Mouse (Mus musculus) liver, adult 2 months (tissue): ENCODE results near the gene Cadm1. TPM values are rescaled to one million over a fixed set of nuclear protein-coding genes. Genes with fewer than 3 reads are reported as not detected.

Source experiments
- DNase-seq: peaks from one replicate; pipeline ENCODE4 v3.0.0-alpha.2; 2011; ENCODE audit warnings: low read depth, low spot score; ENCODE audit errors: extremely low read depth
- H3K27ac ChIP-seq: fragments of 200-500 bp; replicated peaks from 2 replicates; pipeline ENCODE4 v1.5.1; 2012; ENCODE audit warnings: low read depth, mild to moderate bottlenecking, control low read depth, inconsistent platforms, low read length; ENCODE audit not compliant: insufficient read depth
- H3K27me3 ChIP-seq: fragments of 200-500 bp; 2 replicates; pipeline ENCODE4 v1.6.1; 2012; ENCODE audit warnings: mild to moderate bottlenecking, moderate library complexity, low read length, inconsistent platforms; ENCODE audit not compliant: control insufficient read depth, insufficient read depth
- H3K36me3 ChIP-seq: fragments of 200-500 bp; 2 replicates; pipeline ENCODE4 v1.6.1; 2012; ENCODE audit warnings: low read length, inconsistent platforms; ENCODE audit not compliant: control insufficient read depth, insufficient read depth
- H3K4me1 ChIP-seq: fragments of 200-500 bp; 2 replicates; pipeline ENCODE4 v1.6.1; 2011; ENCODE audit warnings: low read length; ENCODE audit not compliant: control insufficient read depth, insufficient read depth
- H3K4me3 ChIP-seq: fragments of 200-500 bp; 2 replicates; pipeline ENCODE4 v1.5.1; 2011; ENCODE audit warnings: low read depth, mild to moderate bottlenecking, control low read depth, low read length, moderate library complexity; ENCODE audit not compliant: insufficient read depth
- H3K79me2 ChIP-seq: fragments of 200-500 bp; 2 replicates; pipeline ENCODE4 v1.6.1; 2012; ENCODE audit warnings: inconsistent platforms, mild to moderate bottlenecking, low read length, moderate library complexity; ENCODE audit not compliant: control insufficient read depth, insufficient read depth
- H3K9ac ChIP-seq: fragments of 200-500 bp; 2 replicates; pipeline ENCODE4 v1.6.1; 2012; ENCODE audit warnings: low read depth, mild to moderate bottlenecking, control low read depth, inconsistent platforms, low read length
- CTCF ChIP-seq: fragments of 200-500 bp; IDR thresholded peaks from 2 replicates; pipeline ENCODE4 v1.5.1; 2011; ENCODE audit warnings: low read depth, low read length, control low read depth
- POLR2A ChIP-seq: fragments of 200-500 bp; IDR thresholded peaks from 2 replicates; pipeline ENCODE4 v1.6.1; 2011; ENCODE audit warnings: low read length, control low read depth; ENCODE audit not compliant: insufficient read depth; ENCODE audit errors: extremely low read depth
- WGBS: fragments of 180-500 bp; shearing (Covaris S2); methylation state at CpG from one replicate; pipeline ENCODE4 v1.1.7; 2018; 5-methylcytosine and 5-hydroxymethylcytosine counted together
- polyA plus RNA-seq: library from polyadenylated mRNA; depleted of rRNA; stranded (reverse); fragments of >200 nt; gene quantifications from 2 replicates; pipeline ENCODE4 v1.2.3, GENCODE M21; 2012
- total RNA-seq: library from RNA; depleted of rRNA; stranded (reverse); fragments of >200 nt; gene quantifications from 2 replicates; pipeline ENCODE4 v1.2.3, GENCODE M21; 2014

Gene Cadm1
- total and polyA plus RNA-seq, 2 experiments, result 12.5 to 21.4 TPM

DNA sequence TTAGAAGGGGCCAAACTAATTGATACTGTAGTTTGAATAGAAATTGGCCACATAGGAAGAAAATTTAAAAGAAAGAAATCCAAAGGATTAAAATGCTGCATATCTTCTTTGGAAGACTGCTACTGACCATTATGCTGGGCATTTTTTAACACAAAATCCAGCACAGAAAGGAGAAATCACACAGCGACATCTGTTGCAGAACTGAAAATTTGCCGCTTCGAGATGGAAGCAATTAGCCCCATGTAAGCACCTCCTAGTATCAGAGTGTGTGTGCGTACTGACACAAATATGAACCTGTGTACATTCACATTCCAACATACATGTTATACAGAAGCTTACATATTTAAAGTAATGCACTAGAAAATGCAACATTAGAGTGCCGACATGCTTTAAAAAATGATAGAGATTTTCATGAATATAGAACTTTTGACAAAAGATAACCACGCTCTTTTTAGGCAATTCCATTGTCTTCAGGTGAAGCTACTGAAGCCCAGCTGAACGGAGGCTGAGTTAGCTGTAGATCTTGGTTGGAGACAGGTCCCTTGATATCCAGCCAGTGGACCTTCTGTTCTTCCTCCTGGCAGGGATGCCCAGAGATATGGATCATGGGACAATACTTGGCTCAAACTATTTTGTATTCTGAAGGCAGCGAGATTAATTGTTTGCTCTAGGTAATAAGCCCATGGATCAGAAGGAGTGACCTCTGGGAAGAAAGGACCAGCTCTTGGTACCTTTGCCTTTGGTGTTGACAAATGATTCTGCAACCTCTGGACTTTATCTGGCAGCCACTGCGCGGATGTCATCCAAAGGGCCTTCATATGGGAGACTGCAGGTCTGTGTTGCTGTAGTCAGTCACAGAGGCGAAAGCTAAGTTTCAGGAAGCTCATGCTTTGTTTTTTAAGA is 4.9 kb downstream of the Cadm1 start:
- Histone ChIP-seq H3K79me2 (peaks cover 3% of the 10 kb centered on the region; the same call in 1 of the 2 replicates), H3K9ac (no peak overlapping the region), H3K4me3 (no peak overlapping the region), H3K4me1 (peaks cover 5% of the 10 kb centered on the region), H3K36me3 (no peaks in the 10 kb centered on the region), H3K27ac (no peak overlapping the region), H3K27me3 (no peaks in the 10 kb centered on the region)
- no peak for TF ChIP-seq CTCF
- TF ChIP-seq POLR2A, result no peak
- whole genome bisulfite sequencing, result 66% methylated on average over 11 of the region's 11 CpGs
- peak; percentile 87 for DNase-seq

DNA sequence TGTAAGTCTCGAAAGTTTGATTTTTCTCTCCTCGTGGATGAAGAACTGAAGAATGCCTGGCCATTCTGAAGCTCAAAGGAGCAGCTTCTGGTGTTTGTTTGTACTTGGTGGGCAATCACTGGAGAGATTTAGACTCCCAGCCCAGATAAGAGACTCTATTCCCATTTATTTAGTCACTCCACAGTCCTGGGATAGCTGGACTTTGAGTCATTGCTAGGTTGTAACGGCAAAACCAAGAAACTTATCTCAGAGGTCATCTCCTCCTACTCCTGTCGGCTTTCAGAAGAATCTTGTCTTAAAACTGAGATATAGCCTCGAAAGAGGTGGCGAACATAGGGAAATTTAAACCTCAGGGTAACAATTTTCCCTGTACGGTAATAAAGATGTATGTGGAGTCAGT is 15.3 kb downstream of the Cadm1 start:
- TF ChIP-seq CTCF (no peak), POLR2A (no peak)
- Histone ChIP-seq H3K4me1 (no peaks in the 10 kb centered on the region), H3K4me3 (no peak overlapping the region), H3K27ac (no peak overlapping the region), H3K36me3 (no peaks in the 10 kb centered on the region), H3K79me2 (peaks cover 4% of the 10 kb centered on the region; the same call in 1 of the 2 replicates), H3K27me3 (no peaks in the 10 kb centered on the region), H3K9ac (no peak overlapping the region)
- no peak for DNase-seq
- 61% methylated on average over 7 of the region's 7 CpGs for WGBS

DNA sequence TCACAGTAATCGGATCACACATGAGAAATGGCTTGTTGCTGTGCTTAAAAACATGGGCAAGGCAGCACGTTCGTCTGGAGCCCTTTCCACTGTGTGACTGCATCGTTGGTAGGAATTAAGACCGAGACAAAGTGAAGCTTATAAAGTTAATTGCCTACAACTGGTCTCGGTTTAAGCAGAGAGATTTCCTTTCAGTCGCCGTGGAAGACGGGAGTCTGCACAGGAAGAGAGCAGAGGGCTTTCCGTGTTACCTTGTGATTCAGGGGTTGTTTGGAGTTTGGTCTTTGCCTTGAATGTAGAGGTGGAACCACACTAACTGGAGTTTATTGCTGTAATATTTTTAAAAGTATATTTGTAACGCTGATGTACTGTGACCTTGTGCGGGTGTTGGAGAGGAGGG is 15.7 kb downstream of the Cadm1 start:
- H3K27ac ChIP-seq, result no peak overlapping the region
- 73% methylated on average over 12 of the region's 12 CpGs for WGBS
- no peak for DNase-seq

DNA sequence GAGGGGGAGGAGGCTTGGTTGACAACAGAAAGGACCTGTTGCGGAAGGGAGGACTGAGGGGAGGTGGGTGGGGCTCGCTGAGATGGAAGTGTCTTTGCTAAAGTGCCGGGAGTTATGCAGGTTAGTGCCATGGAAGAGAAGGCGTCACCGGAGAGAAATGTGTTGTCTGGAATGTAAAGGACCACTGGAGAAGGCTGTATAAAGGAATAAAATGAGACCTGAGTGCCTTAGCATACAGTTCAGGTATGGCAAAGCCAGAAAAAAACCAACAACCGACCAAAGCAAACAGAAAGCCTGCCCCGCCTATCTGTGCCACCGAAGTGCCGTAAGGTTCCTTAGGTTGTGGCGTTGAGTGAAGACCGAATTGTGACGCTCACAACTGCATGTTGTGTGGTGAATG is 18.4 kb downstream of the Cadm1 start:
- Histone ChIP-seq H3K27me3 (no peaks in the 10 kb centered on the region), H3K27ac (no peak overlapping the region), H3K4me1 (peaks cover 1% of the 10 kb centered on the region; the same call in 1 of the 2 replicates), H3K4me3 (no peak overlapping the region), H3K36me3 (no peaks in the 10 kb centered on the region), H3K9ac (no peak overlapping the region), H3K79me2 (peaks cover 4% of the 10 kb centered on the region; the same call in 1 of the 2 replicates)
- DNase-seq, result no peak
- WGBS, result 96% methylated on average over 12 of the region's 12 CpGs
- TF ChIP-seq POLR2A (no peak), CTCF (no peak)

More for the DNA sequence above, 15.7 kb downstream of the Cadm1 start:
- Histone ChIP-seq H3K36me3 (no peaks in the 10 kb centered on the region), H3K4me1 (no peaks in the 10 kb centered on the region), H3K79me2 (peaks cover 4% of the 10 kb centered on the region; the same call in 1 of the 2 replicates), H3K27me3 (no peaks in the 10 kb centered on the region), H3K9ac (no peak overlapping the region), H3K4me3 (no peak overlapping the region)
- TF ChIP-seq CTCF, result no peak
- TF ChIP-seq POLR2A, result no peak

DNA sequence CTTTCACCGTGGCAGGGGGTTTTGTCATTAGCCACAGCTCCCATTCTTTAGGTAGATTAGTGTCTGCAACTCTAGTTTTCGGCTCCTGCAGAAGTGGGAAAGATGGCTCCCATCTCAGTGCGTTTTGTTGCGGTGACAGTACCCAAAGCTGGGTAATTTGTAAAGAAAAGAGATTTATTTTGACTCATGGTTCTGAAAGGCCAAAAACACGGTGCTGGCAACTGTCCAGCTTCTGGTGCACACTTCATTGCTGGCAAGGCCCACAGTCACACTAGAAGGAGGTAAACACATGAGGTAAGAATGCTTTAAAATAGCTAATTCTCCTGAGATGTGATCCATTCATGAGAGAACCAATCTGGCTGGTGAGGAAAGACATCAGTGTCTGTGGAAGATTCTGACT is 18.9 kb downstream of the Cadm1 start:
- no peaks in the 10 kb centered on the region for H3K36me3 ChIP-seq
- TF ChIP-seq CTCF (no peak), POLR2A (no peak)
- H3K27me3 ChIP-seq, result no peaks in the 10 kb centered on the region
- DNase-seq, result no peak
- 91% methylated on average over 5 of the region's 5 CpGs for WGBS
- H3K27ac ChIP-seq, result no peak overlapping the region
- H3K4me1 ChIP-seq, result peaks cover 1% of the 10 kb centered on the region; the same call in 1 of the 2 replicates
- H3K9ac ChIP-seq, result no peak overlapping the region
- H3K79me2 ChIP-seq, result peaks cover 4% of the 10 kb centered on the region; the same call in 1 of the 2 replicates
- no peak overlapping the region for H3K4me3 ChIP-seq
